8 mouse cellular contexts compared by ENCODE assay signal in genomic region chr4:125265575-125265974, GRCm38 (mm10).
DNase-seq lines count a peak whose midpoint lies in the region; ATAC-seq and TF ChIP-seq lines count a peak whose summit lies in the region.

No protein-coding gene starts in this region.

- H3K9me3 ChIP-seq in neural tube, embryonic 11.5 days (ENCODE audit: control insufficient read depth, low read length), result no peaks in the 10 kb centered on the region

- H3K4me1 ChIP-seq in bone marrow macrophage, adult 2 months (ENCODE audit: control insufficient read depth, insufficient read depth, low read length), result no peaks in the 10 kb centered on the region
- no peaks in the 10 kb centered on the region for H3K4me1 ChIP-seq in neural tube, embryonic 11.5 days (ENCODE audit: control insufficient read depth, insufficient read depth, low read length)

- H3K9ac ChIP-seq in neural tube, embryonic 11.5 days (ENCODE audit: low read length), result no peak overlapping the region

- H3K4me2 ChIP-seq in neural tube, embryonic 11.5 days (ENCODE audit: low read depth), result no peak overlapping the region

- DNase-seq in adrenal gland, adult (ENCODE audit: inconsistent age in 2 of 2, low spot score in 1 of 2), result peak; percentile 42 to 78
- DNase-seq in adrenal gland, adult 8-10 months, result no peak
- DNase-seq in left cerebral cortex, adult 2 months (ENCODE audit: extremely low spot score in 1 of 2, low spot score in 2 of 2), result peak in 1 of 2 experiments; percentile 52
- no peak for DNase-seq in left cerebral cortex, adult 8-10 months (ENCODE audit: low spot score in 2 of 2)
- peak; percentile 38 for DNase-seq in kidney, postnatal 10 days
- peak; percentile 71 for DNase-seq in neural tube, embryonic 11.5 days (ENCODE audit: low spot score)

- no peaks in the 10 kb centered on the region for H3K27me3 ChIP-seq in neural tube, embryonic 11.5 days (ENCODE audit: control insufficient read depth, insufficient read depth, low read length)

- TF ChIP-seq POLR2A in bone marrow macrophage, adult 2 months (IDR thresholded peaks at IDR 0.05; ENCODE audit: borderline replicate concordance, low read depth, low read length), result no peak

- peak; percentile 65 for TF ChIP-seq CTCF in left cerebral cortex, adult 2 months (IDR thresholded peaks at IDR 0.05)
- peak; percentile 64; the same call in 1 of the 2 replicates for TF ChIP-seq CTCF in bone marrow macrophage, adult 2 months (IDR thresholded peaks at IDR 0.05; ENCODE audit: low read depth, low read length)

- no peak overlapping the region for H3K27ac ChIP-seq in left cerebral cortex, adult 2 months
- no peak overlapping the region for H3K27ac ChIP-seq in bone marrow macrophage, adult 2 months (ENCODE audit: insufficient read depth, low read depth, low read length)
- H3K27ac ChIP-seq in neural tube, embryonic 11.5 days (ENCODE audit: low read depth, low read length), result no peak overlapping the region

- ATAC-seq in neural tube, embryonic 11.5 days (ENCODE audit: insufficient read depth, low FRiP score, low TSS enrichment), result no peak
- ATAC-seq in inflammation-experienced regulatory T-cells, adult 6 months, result no peak

- H3K4me3 ChIP-seq in left cerebral cortex, adult 2 months, result no peak overlapping the region
- no peak overlapping the region for H3K4me3 ChIP-seq in bone marrow macrophage, adult 2 months (ENCODE audit: insufficient read depth, low read length)
- H3K4me3 ChIP-seq in neural tube, embryonic 11.5 days (ENCODE audit: low read depth, low read length), result no peak overlapping the region

- intact Hi-C loops in left cerebral cortex, adult 2 months (cut with DNase I), result no loop called here

- no peaks in the 10 kb centered on the region for H3K36me3 ChIP-seq in neural tube, embryonic 11.5 days (ENCODE audit: control insufficient read depth, insufficient read depth, low read length)

- WGBS in neural tube, embryonic 11.5 days, result 16% methylated on average over 5 of the region's 5 CpGs

Comparison
In these comparisons a context has a peak if more than half of its experiments do, and no peak if none do; other contexts are left out.
1. DNase-seq: peak in adrenal gland, adult (2 of 2), kidney, postnatal 10 days (single experiment) and neural tube, embryonic 11.5 days (single experiment); none in adrenal gland, adult 8-10 months (single experiment) and left cerebral cortex, adult 8-10 months (0 of 2).